Mouse (Mus musculus): Measurements from ENCODE around the gene Golph3.

Golph3 gene

GRCm38 (mm10) chr15:12380548-12380947, 59.3 kb downstream of the Golph3 start:
- peak; percentile 44 to 82 for DNase-seq (ENCODE audit: low spot score in 2 of 2)

- DNase-seq (ENCODE audit: low spot score in 2 of 2) = no peak
Measured at GRCm38 (mm10) chr15:12384679-12385078, 63.4 kb downstream of the Golph3 start.

- no peak for DNase-seq (ENCODE audit: low spot score in 2 of 2)
Measured at GRCm38 (mm10) chr15:12388726-12389489, 67.7 kb downstream of the Golph3 start.

- DNase-seq (ENCODE audit: low spot score in 2 of 2) = no peak
Measured at GRCm38 (mm10) chr15:12394758-12395157, 73.5 kb downstream of the Golph3 start.

- no peak for DNase-seq (ENCODE audit: low spot score in 2 of 2)
Measured at GRCm38 (mm10) chr15:12397032-12397431, 75.8 kb downstream of the Golph3 start.

Data from spleen, postnatal 10 days (tissue).